Mouse (Mus musculus) lung, postnatal 0 days (tissue): ENCODE measurements around the gene Btbd17.

Experiments used
- CTCF ChIP-seq: IDR thresholded peaks from 2 replicates; pipeline ENCODE4 v1.5.1; 2016; ENCODE audit warnings: antibody characterized with exemption, mild to moderate bottlenecking
- EP300 ChIP-seq: IDR thresholded peaks from 2 replicates; pipeline ENCODE4 v1.6.1; 2016; ENCODE audit warnings: antibody characterized with exemption, mild to moderate bottlenecking, control low read depth

GRCm38 (mm10) chr11:114787611-114788010 lies 8.1 kb downstream of the Btbd17 start:
- TF ChIP-seq CTCF: no peak
- TF ChIP-seq EP300: no peak
